Mouse (Mus musculus) liver, adult 2 months (tissue): ENCODE data around the gene Cped1.

ENCODE experiments used
- CTCF ChIP-seq: fragments of 200-500 bp; IDR thresholded peaks from 2 replicates; pipeline ENCODE4 v1.5.1; 2011; ENCODE audit warnings: low read depth, low read length, control low read depth
- POLR2A ChIP-seq: fragments of 200-500 bp; IDR thresholded peaks from 2 replicates; pipeline ENCODE4 v1.6.1; 2011; ENCODE audit warnings: low read length, control low read depth; ENCODE audit not compliant: insufficient read depth; ENCODE audit errors: extremely low read depth

DNA sequence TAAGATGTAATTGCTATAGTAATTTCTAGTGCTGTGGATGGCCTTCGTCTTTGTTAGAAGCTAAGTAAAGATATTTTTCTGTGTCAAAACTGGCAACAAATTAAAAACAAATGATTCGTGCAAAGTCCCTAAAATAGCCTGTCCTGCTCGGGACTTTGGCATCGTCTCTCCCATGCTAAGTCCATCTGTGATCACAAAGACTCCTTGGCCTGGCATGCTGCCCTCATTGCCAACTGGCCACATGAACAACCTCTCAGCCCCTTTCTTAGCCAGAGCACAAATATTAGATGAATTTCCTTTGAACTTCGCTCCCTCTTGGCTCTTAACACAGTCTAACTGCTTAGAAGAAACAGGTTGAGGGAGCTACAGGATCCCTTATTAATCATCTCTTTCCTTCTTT is 171.7 kb downstream of the Cped1 start:
- TF ChIP-seq CTCF (no peak), POLR2A (no peak)
